Mouse (Mus musculus): ENCODE measurements around the gene Ehd1.

Ehd1 gene

GRCm38 (mm10) chr19:6276426-6277421 lies at the start of gene Ehd1:
Ehd1 (plus strand) TSS chr19:6276725.
- peak; percentile 99 for DNase-seq (ENCODE audit: low read depth, low spot score)

- no peak for DNase-seq (ENCODE audit: low read depth, low spot score)
Observed at GRCm38 (mm10) chr19:6226763-6227162, 49.8 kb upstream of the Ehd1 start.

GRCm38 (mm10) chr19:6227864-6228263 lies 48.7 kb upstream of the Ehd1 start:
- DNase-seq (ENCODE audit: low read depth, low spot score), result no peak

- DNase-seq (ENCODE audit: low read depth, low spot score), result no peak
Observed at GRCm38 (mm10) chr19:6230411-6230810, 46.1 kb upstream of the Ehd1 start.

GRCm38 (mm10) chr19:6231036-6231435 lies 45.5 kb upstream of the Ehd1 start:
- no peak for DNase-seq (ENCODE audit: low read depth, low spot score)

- DNase-seq (ENCODE audit: low read depth, low spot score), result no peak
Observed at GRCm38 (mm10) chr19:6233647-6234046, 42.9 kb upstream of the Ehd1 start.

- no peak for DNase-seq (ENCODE audit: low read depth, low spot score)
Observed at GRCm38 (mm10) chr19:6234337-6235083, 42.0 kb upstream of the Ehd1 start.

GRCm38 (mm10) chr19:6235084-6236052 lies 41.2 kb upstream of the Ehd1 start, which contains the start of gene Ppp2r5b:
Ppp2r5b (minus strand) TSS chr19:6235872.
- DNase-seq (ENCODE audit: low read depth, low spot score), result peak; percentile 94

- DNase-seq (ENCODE audit: low read depth, low spot score), result peak; percentile 92
Observed at GRCm38 (mm10) chr19:6236053-6236441, 40.5 kb upstream of the Ehd1 start.

- peak; percentile 61 for DNase-seq (ENCODE audit: low read depth, low spot score)
Observed at GRCm38 (mm10) chr19:6236842-6237241, 39.7 kb upstream of the Ehd1 start.

- DNase-seq (ENCODE audit: low read depth, low spot score), result no peak
Observed at GRCm38 (mm10) chr19:6238740-6239139, 37.8 kb upstream of the Ehd1 start.

- DNase-seq (ENCODE audit: low read depth, low spot score), result no peak
Observed at GRCm38 (mm10) chr19:6240136-6240535, 36.4 kb upstream of the Ehd1 start.

GRCm38 (mm10) chr19:6240725-6241124 lies 35.8 kb upstream of the Ehd1 start:
- DNase-seq (ENCODE audit: low read depth, low spot score), result no peak

GRCm38 (mm10) chr19:6241274-6242107 lies 35.0 kb upstream of the Ehd1 start, which contains the start of gene Atg2a:
Atg2a (plus strand) TSS chr19:6241668.
- DNase-seq (ENCODE audit: low read depth, low spot score), result peak; percentile 99

- DNase-seq (ENCODE audit: low read depth, low spot score), result peak; percentile 85
Observed at GRCm38 (mm10) chr19:6242281-6242680, 34.2 kb upstream of the Ehd1 start.

GRCm38 (mm10) chr19:6243226-6243625 lies 33.3 kb upstream of the Ehd1 start:
- DNase-seq (ENCODE audit: low read depth, low spot score), result no peak

GRCm38 (mm10) chr19:6245806-6246205 lies 30.7 kb upstream of the Ehd1 start:
- no peak for DNase-seq (ENCODE audit: low read depth, low spot score)

GRCm38 (mm10) chr19:6247526-6248300 lies 28.8 kb upstream of the Ehd1 start:
- DNase-seq (ENCODE audit: low read depth, low spot score), result no peak

GRCm38 (mm10) chr19:6253021-6253420 lies 23.5 kb upstream of the Ehd1 start:
- DNase-seq (ENCODE audit: low read depth, low spot score), result no peak

Measured in A20 (cell line).